Mouse (Mus musculus): ENCODE data around the gene Cnot1.
A peak's percentile ranks its signal among the peaks of the same experiment; 100 is the strongest.
"Not testable (repeated sequence)": the region's sequence is repeated elsewhere in the genome, so short reads cannot be mapped to it uniquely, and the experiment has no call there.

Cnot1 gene

GRCm38 (mm10) chr8:95816044-95816708 lies 8.9 kb upstream of the Cnot1 start:
- no peak for DNase-seq (ENCODE audit: inconsistent ontology term)

DNA sequence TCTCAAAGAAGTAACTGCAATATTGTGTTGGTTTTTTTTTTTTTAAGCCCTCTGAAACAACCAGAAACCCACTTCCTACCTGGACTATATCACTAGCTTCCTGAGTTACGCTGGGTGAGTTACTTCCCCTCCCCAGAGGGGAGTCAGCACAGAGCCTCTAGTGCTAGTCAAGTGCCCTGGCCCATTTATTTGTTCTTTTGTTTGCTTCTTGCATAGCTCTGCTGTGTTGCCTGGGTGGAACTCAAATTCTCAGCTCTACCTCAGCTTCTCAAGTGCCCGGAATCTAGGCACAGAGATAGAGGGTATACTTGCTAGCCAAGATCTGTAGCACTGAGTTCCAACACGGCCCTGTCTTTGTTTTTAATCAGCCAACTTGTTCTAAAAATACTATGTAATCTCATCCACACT lies 2.9 kb upstream of the Cnot1 start:
- no peak for DNase-seq (ENCODE audit: inconsistent ontology term)

DNA sequence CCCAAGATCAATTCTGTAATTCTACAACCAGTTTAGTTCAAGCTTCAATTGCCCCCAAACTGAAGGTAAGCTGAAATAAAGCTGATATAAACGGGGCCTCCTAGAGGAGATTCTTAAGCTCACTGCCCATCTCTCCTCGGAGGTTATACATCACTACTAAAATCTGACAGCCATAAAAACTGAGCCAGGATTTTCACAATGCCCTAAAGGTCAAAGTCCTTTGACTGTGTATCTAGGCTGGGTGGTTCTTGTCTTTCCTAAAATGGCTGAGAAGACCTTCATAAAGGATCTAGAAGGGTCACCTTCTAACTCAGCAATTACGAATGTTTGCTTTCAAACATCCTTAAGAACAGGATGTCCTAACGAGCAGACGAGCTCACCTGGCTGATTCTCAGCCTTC lies 1.9 kb upstream of the Cnot1 start:
- DNase-seq (ENCODE audit: inconsistent ontology term), result no peak

- DNase-seq (ENCODE audit: inconsistent ontology term), result no peak
Measured at GRCm38 (mm10) chr8:95808631-95809030, 1.4 kb upstream of the Cnot1 start.

DNA sequence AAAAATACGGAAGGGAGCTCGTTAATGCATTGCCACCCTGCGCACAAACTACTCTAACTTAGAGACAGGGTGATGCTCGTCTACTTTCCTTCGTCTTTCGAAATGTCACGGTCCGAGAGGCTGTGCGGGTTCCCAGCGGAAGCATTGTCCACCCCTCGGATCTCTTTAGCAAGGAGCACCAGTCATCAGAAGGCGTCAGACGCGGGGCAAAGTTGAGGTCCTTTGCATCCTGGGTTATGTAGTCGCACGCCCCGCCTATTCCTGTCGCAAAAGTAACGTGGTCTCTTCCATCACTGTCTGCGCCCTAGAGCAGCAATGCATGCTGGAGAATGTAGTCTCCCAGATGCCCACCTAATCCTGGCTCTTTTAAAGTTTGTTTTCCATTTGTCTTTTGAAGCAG lies 597 bp upstream of the Cnot1 start:
- DNase-seq (ENCODE audit: inconsistent ontology term), result peak; percentile 94

GRCm38 (mm10) chr8:95806461-95807191 lies 638 bp downstream of the Cnot1 start:
- no peak for DNase-seq (ENCODE audit: inconsistent ontology term)

DNA sequence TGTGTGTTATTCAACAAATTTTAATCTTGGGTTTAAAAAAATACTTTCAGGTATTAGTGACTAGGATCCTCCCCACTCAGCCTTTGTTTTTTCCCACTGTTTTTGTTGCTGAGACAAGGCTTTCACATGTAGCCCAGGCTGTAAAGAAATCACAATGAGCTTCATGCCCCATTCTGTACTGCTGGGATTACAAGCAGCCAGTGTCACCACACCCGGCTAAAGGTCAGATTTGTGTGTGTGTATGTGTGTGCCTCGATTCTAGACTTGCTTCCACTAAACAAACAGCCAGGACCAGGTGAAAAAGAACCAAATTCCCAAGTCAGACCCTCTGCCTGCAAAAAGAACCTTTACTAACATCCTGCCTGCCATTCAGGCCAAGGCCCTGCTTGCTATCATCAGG lies 1.8 kb downstream of the Cnot1 start:
- DNase-seq (ENCODE audit: inconsistent ontology term), result peak; percentile 5

GRCm38 (mm10) chr8:95802231-95802630 lies 5.0 kb downstream of the Cnot1 start:
- no peak for DNase-seq (ENCODE audit: inconsistent ontology term)

DNA sequence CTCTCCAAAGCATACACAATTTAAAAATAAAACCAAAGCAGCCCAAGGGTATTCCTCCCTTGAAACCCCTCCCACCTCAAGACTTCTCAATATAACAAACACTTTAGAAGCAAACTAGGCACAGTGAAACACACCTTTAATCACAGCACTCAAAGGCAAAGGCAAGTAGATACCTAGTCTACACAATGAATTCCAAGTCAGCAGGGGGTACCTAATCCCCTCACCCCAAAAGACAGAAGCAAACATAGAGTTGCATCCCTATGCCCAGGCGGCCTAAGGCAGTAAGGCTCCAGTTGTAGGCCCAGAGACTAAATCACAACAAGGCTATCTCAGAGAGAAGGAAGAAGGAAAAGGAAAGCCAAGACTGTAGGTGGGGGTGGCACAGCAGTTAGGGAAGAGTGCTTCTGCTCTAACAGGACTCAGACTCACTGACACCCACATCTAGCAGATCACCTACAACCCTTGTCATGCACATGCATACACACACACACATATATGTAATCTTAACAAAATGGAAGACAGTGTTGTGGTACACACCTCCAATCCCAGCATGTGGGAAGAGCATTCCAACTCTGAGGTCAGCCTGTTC lies 5.7 kb downstream of the Cnot1 start:
- DNase-seq (ENCODE audit: inconsistent ontology term), result no peak

DNA sequence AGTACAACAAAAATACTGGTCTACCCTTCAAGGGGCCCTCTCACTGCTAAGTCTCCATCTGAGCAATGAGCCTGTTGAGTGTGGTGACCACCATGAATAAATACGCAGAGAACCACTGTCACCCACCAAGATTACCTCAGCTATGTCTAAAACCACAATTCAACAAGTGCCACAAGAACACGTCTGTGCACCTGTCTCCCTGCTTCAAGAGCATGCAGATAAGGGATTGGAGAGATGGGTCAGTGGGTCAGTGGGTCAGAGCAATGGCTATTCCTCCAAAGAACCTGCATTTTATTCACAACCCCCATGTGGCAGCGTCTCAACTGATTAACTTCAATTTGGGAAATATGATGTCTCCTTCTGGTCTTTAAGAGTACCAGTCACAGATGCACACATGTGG lies 6.9 kb downstream of the Cnot1 start:
- DNase-seq (ENCODE audit: inconsistent ontology term), result no peak

GRCm38 (mm10) chr8:95799891-95800290 lies 7.4 kb downstream of the Cnot1 start:
- DNase-seq (ENCODE audit: inconsistent ontology term), result no peak

DNA sequence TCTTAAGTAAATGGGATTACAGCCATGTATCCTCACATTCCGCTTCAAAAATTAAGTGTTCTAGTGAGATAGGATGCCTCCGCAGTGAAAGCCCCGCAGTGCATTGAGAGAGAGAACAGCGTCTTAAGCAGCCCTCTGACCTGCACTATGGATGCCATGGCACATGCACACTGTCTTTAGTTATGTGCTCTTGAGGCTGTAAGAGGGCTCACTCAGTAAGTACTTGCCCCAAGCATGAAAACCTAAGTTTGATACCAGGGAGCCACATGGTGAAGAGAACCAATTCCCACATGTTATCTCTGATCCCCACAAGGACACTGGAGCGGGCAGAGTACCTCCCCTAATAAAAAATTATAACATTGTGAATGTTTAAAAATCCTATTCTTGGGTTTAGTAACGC lies 8.1 kb downstream of the Cnot1 start:
- DNase-seq (ENCODE audit: inconsistent ontology term), result no peak

GRCm38 (mm10) chr8:95795333-95796061 lies 11.8 kb downstream of the Cnot1 start:
- DNase-seq (ENCODE audit: inconsistent ontology term), result not testable (repeated sequence)

DNA sequence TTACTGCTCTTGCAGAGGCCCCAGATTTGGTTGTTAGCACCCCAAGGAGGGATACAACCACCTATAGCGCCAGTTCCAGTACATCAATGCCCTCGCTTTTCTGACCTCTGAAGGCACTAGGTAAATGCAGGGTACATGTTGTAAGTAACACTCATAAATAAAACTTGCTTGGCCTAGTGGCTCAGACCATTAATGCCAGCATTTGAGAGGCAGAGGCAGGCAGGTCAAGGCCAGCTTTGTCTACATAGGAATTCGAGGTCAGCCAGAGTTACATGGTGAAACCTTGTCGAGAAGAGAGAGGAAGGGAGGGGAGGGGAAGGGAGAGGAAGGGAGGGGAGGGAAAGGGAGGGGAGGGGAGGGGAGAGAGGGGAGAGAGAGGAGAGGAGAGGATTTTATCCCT lies 21.7 kb downstream of the Cnot1 start:
- DNase-seq (ENCODE audit: inconsistent ontology term), result no peak

DNA sequence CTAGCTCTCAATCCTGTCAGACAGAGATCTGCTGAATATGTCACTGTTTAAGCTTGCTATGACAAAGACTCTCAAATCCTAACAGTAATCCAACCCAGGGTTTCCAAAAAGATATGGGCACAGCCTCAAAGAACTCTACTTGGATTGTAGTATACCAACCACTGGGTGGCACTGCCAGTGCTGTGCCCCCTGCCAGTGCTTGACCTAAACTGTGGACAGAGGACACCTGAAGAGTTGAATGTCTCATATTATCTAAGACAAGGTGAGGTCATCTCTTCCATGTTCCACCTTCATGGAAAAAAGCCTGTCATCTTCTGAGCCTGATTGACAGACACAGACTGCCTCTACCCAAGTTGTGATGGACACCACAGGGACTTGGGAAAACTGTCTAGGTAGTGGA lies 24.6 kb downstream of the Cnot1 start:
- no peak for DNase-seq (ENCODE audit: inconsistent ontology term)

GRCm38 (mm10) chr8:95781775-95782174 lies 25.5 kb downstream of the Cnot1 start:
- no peak for DNase-seq (ENCODE audit: inconsistent ontology term)

DNA sequence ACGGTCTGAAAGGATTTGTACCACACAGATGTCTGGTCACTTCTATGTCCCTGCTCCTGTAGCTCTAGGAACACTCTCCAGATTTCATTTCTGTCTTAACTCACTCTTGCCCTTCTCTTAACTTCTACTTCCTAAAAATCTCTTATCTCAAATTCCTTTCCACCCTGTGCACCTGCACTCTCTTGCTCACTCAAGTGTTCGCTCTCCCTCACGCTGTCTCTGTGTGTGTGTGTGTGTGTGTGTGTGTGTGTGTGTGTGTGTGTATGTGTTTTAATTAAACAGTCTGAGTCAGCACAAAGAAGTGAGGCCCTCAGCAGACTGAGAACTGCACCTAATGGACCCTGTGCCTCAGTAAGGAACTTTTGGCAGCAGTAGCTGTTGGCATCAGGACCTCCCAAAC lies 26.2 kb downstream of the Cnot1 start:
- DNase-seq (ENCODE audit: inconsistent ontology term), result no peak

DNA sequence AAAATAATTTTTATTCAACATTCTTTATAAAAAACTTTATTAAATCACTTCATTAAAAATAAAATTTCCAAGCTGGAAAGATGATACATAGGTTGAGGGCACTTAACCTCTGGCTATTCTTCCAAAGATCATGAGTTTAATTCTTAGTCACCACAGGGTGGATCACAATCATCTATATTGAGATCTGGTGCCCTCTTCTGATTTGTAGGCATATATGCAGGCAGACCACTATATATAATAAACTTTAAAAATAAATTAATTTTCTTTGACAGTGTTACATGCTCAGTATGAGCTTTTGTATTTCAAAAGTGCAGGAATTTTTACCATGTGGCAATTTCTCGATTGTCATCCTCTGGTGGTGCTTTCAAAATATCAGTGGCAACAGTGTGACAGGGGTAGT lies 43.1 kb downstream of the Cnot1 start:
- no peak for DNase-seq (ENCODE audit: inconsistent ontology term)

- no peak for DNase-seq (ENCODE audit: inconsistent ontology term)
Measured at GRCm38 (mm10) chr8:95760323-95760722, 46.9 kb downstream of the Cnot1 start.

DNA sequence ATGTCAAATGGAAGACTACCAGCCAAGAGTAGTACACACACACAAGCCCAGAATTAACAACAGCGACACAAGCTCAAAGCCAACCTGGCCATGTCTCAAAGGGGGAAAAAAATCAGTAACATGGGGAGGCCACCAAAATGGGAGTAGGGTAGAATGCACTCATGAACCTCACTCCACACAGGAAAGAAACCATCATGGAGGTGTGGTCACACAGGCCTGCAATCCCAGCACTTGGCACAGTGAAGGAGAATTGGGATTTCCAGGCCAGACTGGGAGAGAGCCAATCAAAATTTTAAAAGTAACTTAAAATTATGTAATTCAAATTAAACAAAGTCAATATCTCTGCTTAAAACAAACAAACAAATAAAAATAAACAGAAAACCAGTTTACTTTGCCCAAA lies 55.3 kb downstream of the Cnot1 start:
- DNase-seq (ENCODE audit: inconsistent ontology term), result no peak

- no peak for DNase-seq (ENCODE audit: inconsistent ontology term)
Measured at GRCm38 (mm10) chr8:95748028-95748427, 59.2 kb downstream of the Cnot1 start.

- no peak for DNase-seq (ENCODE audit: inconsistent ontology term)
Measured at GRCm38 (mm10) chr8:95741732-95742131, 65.5 kb downstream of the Cnot1 start.

DNA sequence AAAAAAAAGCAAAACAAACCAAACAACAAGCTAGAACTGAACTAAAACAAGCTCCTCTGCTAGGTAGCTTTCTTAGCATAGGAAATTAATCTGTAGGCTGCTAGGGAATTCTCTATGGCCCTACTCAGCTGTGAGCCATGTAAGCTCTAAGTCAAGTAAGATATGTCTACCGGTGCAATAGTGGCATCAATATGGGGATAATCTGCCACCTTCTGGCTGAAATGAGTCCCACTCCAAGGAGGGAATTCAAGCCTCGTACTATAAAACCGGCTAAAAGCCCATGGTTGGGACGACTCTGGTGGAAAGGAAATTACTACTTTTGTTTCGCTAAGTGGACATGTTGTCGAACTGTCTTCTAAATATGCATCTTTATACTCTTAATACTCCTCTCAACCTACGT lies 68.7 kb downstream of the Cnot1 start:
- DNase-seq (ENCODE audit: inconsistent ontology term), result no peak
